Mouse (Mus musculus) myocyte (in vitro differentiated cells): ENCODE results near the gene Bmpr2. TPM values are rescaled to one million over a fixed set of nuclear protein-coding genes. Genes with fewer than 3 reads are reported as not detected.

Source experiments
- H3K27me3 ChIP-seq: one replicate; pipeline ENCODE4 v1.6.1; 2011; ENCODE audit not compliant: control insufficient read depth, insufficient read depth, insufficient read length
- H3K36me3 ChIP-seq: one replicate; pipeline ENCODE4 v1.6.1; 2011; ENCODE audit not compliant: control insufficient read depth, insufficient read depth
- H3K4me2 ChIP-seq: one replicate; pipeline ENCODE4 v1.6.1; 2011; ENCODE audit warnings: low read depth, control low read depth
- H3K4me3 ChIP-seq: one replicate; pipeline ENCODE4 v1.5.1; 2011; ENCODE audit warnings: mild to moderate bottlenecking, control low read depth, moderate library complexity
- H3K79me2 ChIP-seq: one replicate; pipeline ENCODE4 v1.6.1; 2011; ENCODE audit not compliant: control insufficient read depth, insufficient read depth
- H3ac ChIP-seq: one replicate; pipeline ENCODE4 v1.6.1; 2011; ENCODE audit not compliant: control insufficient read depth, insufficient read length
- CEBPB ChIP-seq: IDR thresholded peaks from 2 replicates; pipeline ENCODE4 v1.6.1; 2011; ENCODE audit warnings: mild to moderate bottlenecking, moderate library complexity; ENCODE audit not compliant: poor library complexity, insufficient read depth, severe bottlenecking
- E2F4 ChIP-seq: IDR thresholded peaks from one replicate; pipeline ENCODE4 v1.6.1; 2011; ENCODE audit warnings: mild to moderate bottlenecking, control low read depth, moderate library complexity; ENCODE audit not compliant: insufficient read depth
- MAX ChIP-seq: IDR thresholded peaks from one replicate; pipeline ENCODE4 v1.6.1; 2011; ENCODE audit warnings: low read depth, mild to moderate bottlenecking, control low read depth
- MYOD1 ChIP-seq, 3 experiments: IDR thresholded peaks; one replicate each; pipeline ENCODE4 v1.6.1; 2011; ENCODE audit warnings: control low read depth in 2 of 3, low read depth in 2 of 3, mild to moderate bottlenecking in 2 of 3, moderate library complexity in 1 of 3; ENCODE audit not compliant: insufficient read length in 2 of 3, control insufficient read depth in 1 of 3
- MYOG ChIP-seq, 3 experiments: IDR thresholded peaks; one replicate each; pipeline ENCODE4 v1.6.1; 2011; ENCODE audit warnings: control low read depth in 2 of 3, low read depth in 2 of 3, mild to moderate bottlenecking in 2 of 3; ENCODE audit not compliant: insufficient read length in 2 of 3, control insufficient read depth in 1 of 3, insufficient read depth in 1 of 3
- POLR2A ChIP-seq: IDR thresholded peaks from one replicate; pipeline ENCODE4 v1.6.1; 2011; ENCODE audit warnings: low read depth, mild to moderate bottlenecking, control low read depth, moderate library complexity; ENCODE audit not compliant: insufficient read length
- POLR2AphosphoS2 ChIP-seq: IDR thresholded peaks from one replicate; pipeline ENCODE4 v1.6.1; 2011; ENCODE audit warnings: low read depth, control low read depth; ENCODE audit not compliant: insufficient read length
- REST ChIP-seq: IDR thresholded peaks from one replicate; pipeline ENCODE4 v1.6.1; 2011; ENCODE audit warnings: mild to moderate bottlenecking, control low read depth, moderate library complexity; ENCODE audit not compliant: insufficient read depth, insufficient read length
- SRF ChIP-seq: IDR thresholded peaks from one replicate; pipeline ENCODE4 v1.6.1; 2011; ENCODE audit warnings: low read depth; ENCODE audit not compliant: control insufficient read depth, insufficient read length
- TCF12 ChIP-seq: IDR thresholded peaks from one replicate; pipeline ENCODE4 v1.6.1; 2011; ENCODE audit warnings: mild to moderate bottlenecking, control low read depth; ENCODE audit not compliant: poor library complexity, insufficient read depth, severe bottlenecking
- TCF3 ChIP-seq: IDR thresholded peaks from one replicate; pipeline ENCODE4 v1.6.1; 2011; ENCODE audit warnings: low read depth, control low read depth; ENCODE audit not compliant: insufficient read length
- USF1 ChIP-seq: IDR thresholded peaks from one replicate; pipeline ENCODE4 v1.6.1; 2011; ENCODE audit warnings: low read depth, mild to moderate bottlenecking, control low read depth, moderate library complexity
- polyA plus RNA-seq: library from polyadenylated mRNA; unstranded; fragments of >200 nt; fragmentation: generic; extraction: Trizol; gene quantifications from one replicate; pipeline ENCODE4 v1.2.1, GENCODE M21; 2012; ENCODE audit warnings: missing spikeins

Bmpr2 gene
- polyA plus RNA-seq, 1 experiment, result 5.1 TPM

DNA sequence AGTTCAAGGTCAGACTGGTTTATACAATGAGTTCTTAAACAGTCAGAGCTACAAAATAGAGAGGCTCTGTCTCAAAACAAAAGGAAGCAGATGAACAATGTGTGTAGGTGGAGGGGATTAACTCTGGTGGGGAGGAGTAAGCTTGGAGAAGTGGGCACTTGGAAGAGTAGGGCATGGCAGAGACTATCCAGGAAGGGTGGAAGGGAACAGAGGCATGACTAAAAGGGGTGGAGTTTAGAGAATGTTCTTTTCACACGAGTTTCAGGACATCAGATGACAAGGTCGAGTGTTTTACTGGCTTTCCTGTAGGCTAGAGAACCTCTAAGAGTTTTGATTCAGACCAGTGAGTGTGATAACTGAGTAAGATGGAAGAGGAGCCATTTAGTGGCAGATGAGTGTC lies 144.5 kb downstream of the Bmpr2 start:
- TF ChIP-seq TCF3, result no peak
- no peak for TF ChIP-seq MYOG (IDR thresholded peaks at IDR 0.05; ENCODE audit: control insufficient read depth in 1 of 3, insufficient read depth in 1 of 3, insufficient read length in 2 of 3, low read depth in 2 of 3)
- no peak for TF ChIP-seq REST
- no peak for TF ChIP-seq CEBPB
- no peak for TF ChIP-seq TCF12
- no peak for TF ChIP-seq USF1
- no peak for TF ChIP-seq SRF
- no peak for TF ChIP-seq POLR2A
- no peak for TF ChIP-seq E2F4
- no peak for TF ChIP-seq POLR2AphosphoS2
- no peak overlapping the region for H3K4me2 ChIP-seq
- no peaks in the 10 kb centered on the region for H3K36me3 ChIP-seq
- H3K27me3 ChIP-seq, result no peaks in the 10 kb centered on the region
- no peak overlapping the region for H3ac ChIP-seq
- H3K4me3 ChIP-seq, result no peak overlapping the region
- H3K79me2 ChIP-seq, result no peaks in the 10 kb centered on the region

DNA sequence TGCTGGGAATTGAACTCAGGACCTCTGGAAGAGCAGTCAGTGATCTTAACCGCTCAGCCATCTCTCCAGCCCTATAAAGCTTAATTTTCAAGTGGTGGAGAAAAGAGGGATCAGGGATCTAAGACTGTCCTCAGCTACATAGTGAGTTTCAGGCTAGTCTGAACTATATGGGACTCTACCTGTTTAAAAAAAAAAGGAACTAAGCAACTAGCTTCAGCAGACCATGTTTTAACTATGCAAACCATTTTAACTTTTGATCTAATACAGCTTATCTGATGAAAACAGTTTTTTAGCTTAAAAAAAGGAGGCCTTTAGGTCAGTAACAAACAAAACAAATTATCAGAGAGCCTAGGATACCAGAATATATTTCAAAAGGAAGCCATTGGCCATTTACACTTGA lies 147.7 kb downstream of the Bmpr2 start:
- Histone ChIP-seq H3K27me3 (no peaks in the 10 kb centered on the region), H3K4me2 (no peak overlapping the region), H3K36me3 (no peaks in the 10 kb centered on the region), H3K4me3 (no peak overlapping the region), H3ac (no peak overlapping the region), H3K79me2 (peaks cover 23% of the 10 kb centered on the region)
- no peak for TF ChIP-seq TCF12
- no peak for TF ChIP-seq MYOG (IDR thresholded peaks at IDR 0.05; ENCODE audit: control insufficient read depth in 1 of 3, insufficient read depth in 1 of 3, insufficient read length in 2 of 3, low read depth in 2 of 3)
- no peak for TF ChIP-seq REST
- TF ChIP-seq SRF, result no peak
- TF ChIP-seq E2F4, result no peak
- TF ChIP-seq USF1, result no peak
- TF ChIP-seq MAX, result no peak
- no peak for TF ChIP-seq MYOD1 (IDR thresholded peaks at IDR 0.05; ENCODE audit: control insufficient read depth in 1 of 3, insufficient read length in 2 of 3, low read depth in 2 of 3)
- no peak for TF ChIP-seq POLR2AphosphoS2
- no peak for TF ChIP-seq CEBPB
- TF ChIP-seq TCF3, result no peak
- TF ChIP-seq POLR2A, result no peak

DNA sequence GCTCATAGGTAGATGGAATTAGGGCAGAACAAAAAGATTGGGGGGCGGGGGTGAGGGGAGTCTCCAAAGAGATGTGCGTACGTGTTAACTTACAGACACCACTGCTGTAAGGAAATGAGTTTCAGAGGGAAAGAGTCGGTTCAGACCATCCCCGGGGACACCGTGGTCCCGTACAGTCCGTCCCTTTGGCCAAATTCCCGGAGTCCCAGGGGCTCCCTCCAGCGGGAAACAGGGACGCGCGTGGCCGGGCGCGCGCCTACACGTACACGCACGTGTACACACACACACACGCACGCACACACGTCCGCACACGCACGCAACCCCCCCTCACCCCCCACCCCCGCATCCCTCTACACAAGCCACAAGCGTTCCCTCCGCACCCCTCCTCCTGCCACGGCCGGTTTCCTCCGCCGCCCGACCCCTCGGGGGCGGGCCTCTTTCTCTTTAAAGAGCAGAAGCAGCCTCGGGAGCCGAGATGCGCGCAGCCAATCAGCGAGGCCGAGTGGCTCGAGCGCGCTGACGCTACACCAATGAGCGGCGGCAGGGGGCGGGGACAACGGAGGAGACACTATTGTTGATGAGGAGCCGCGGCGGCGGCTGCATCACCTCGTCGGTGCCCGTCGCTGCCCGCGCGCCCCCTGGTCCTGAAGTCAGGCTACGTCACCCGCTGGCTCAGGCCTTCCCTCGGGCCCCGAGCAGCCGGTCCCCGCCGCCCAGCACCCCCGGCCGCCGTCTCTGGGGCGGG lies 149.4 kb downstream of the Bmpr2 start, which contains the start of gene Fam117b:
TSS of gene Fam117b (plus strand) at position 594 of the 745 bp plus-strand sequence.
- Histone ChIP-seq H3ac (peak within 1 kb of the TSS; percentile 96), H3K79me2 (peaks cover 33% of the 10 kb centered on the region), H3K4me2 (peak within 1 kb of the TSS; percentile 84), H3K4me3 (peak within 1 kb of the TSS; percentile 35), H3K36me3 (no peaks in the 10 kb centered on the region), H3K27me3 (no peaks in the 10 kb centered on the region)
- TF ChIP-seq REST, result peak; percentile 49
- peak; percentile 86 for TF ChIP-seq POLR2AphosphoS2
- TF ChIP-seq MYOD1 (IDR thresholded peaks at IDR 0.05; ENCODE audit: control insufficient read depth in 1 of 3, insufficient read length in 2 of 3, low read depth in 2 of 3), result peak in 1 of 3 experiments; percentile 32
- peak; percentile 80 for TF ChIP-seq POLR2A
- TF ChIP-seq TCF12, result no peak
- no peak for TF ChIP-seq TCF3

DNA sequence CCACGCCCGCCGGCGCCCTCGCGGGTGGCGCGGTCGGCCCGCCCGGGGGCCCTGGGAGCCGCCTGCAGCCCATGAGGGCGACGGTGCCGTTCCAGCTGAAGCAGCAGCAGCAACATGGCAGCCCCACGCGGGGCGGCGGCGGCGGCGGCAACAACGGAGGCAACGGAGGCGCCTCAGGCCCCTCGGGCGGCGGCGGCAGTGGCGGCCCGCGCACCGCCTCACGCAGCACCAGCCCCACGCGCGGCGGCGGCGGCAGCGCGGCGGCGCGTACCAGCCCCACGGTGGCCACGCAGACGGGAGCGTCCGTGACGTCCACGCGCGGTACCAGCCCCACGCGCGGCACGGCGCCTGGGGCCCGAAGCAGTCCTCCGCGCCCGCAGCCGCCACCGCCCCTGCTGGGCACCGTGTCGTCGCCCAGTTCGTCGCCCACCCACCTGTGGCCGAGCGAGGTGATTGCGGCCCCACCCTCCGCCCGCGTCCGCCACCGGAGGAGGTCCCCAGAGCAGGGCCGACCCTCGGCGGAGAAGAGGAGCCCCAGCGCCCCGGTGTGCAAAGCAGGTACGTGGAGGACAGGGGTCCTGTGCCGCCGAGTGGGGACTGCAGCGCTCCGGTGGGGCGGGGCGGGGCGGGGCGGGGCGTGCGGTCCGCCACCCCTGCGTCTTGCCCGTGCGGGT lies 150.1 kb downstream of the Bmpr2 start:
- Histone ChIP-seq H3ac (peak overlapping the region; percentile 96), H3K27me3 (no peaks in the 10 kb centered on the region), H3K36me3 (no peaks in the 10 kb centered on the region), H3K4me2 (peak overlapping the region; percentile 71), H3K79me2 (peaks cover 33% of the 10 kb centered on the region), H3K4me3 (peak overlapping the region; percentile 35)
- TF ChIP-seq TCF12 (no peak), MYOD1 (IDR thresholded peaks at IDR 0.05; ENCODE audit: control insufficient read depth in 1 of 3, insufficient read length in 2 of 3, low read depth in 2 of 3) (peak in 1 of 3 experiments; percentile 51)

DNA sequence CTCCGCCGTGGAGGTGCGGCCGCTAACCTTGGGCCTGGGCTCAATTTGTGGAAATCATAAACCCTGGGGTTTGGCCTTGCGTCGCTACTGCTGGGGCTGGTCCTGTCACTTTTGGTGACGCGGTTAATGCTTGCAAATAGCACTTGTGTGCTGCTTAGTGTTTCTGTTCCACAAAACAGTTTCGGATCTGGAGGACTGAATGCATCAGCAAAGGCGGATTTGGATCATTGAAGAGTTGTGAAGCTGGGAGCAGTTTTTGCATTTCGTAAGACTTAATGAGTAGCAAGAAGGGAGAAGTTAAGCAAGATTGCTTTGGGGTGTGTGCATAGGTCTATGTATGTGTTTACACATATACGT lies 150.6 kb downstream of the Bmpr2 start:
- no peak for TF ChIP-seq USF1
- TF ChIP-seq POLR2AphosphoS2, result no peak
- no peak for TF ChIP-seq TCF3
- TF ChIP-seq E2F4, result no peak
- TF ChIP-seq MYOD1 (IDR thresholded peaks at IDR 0.05; ENCODE audit: control insufficient read depth in 1 of 3, insufficient read length in 2 of 3, low read depth in 2 of 3), result no peak
- no peak for TF ChIP-seq TCF12

More for the DNA sequence above, 150.6 kb downstream of the Bmpr2 start:
- H3K4me2 ChIP-seq, result peak overlapping the region; percentile 71
- H3K4me3 ChIP-seq, result peak overlapping the region; percentile 35
- H3K36me3 ChIP-seq, result no peaks in the 10 kb centered on the region
- peaks cover 36% of the 10 kb centered on the region for H3K79me2 ChIP-seq
- no peaks in the 10 kb centered on the region for H3K27me3 ChIP-seq
- H3ac ChIP-seq, result peak overlapping the region; percentile 96
